Mouse (Mus musculus) intestine, postnatal 0 days (tissue): Measurements from ENCODE around the gene Ptgfrn. TPM values are rescaled to one million over a fixed set of nuclear protein-coding genes. Genes with fewer than 3 reads are reported as not detected.

ENCODE experiments used
- ATAC-seq: fragments of 200-750 bp; cut with Nextera tagmentation; 2 replicates; pipeline ENCODE4 v1.8.0; 2017; ENCODE audit warnings: mild to moderate bottlenecking, moderate TSS enrichment, moderate library complexity
- H3K27ac ChIP-seq: fragments of 300-500 bp; sonication (generic); 2 replicates; pipeline ENCODE4 v1.5.1; 2014; ENCODE audit warnings: mild to moderate bottlenecking, low read depth, low read length, moderate library complexity
- H3K27me3 ChIP-seq: fragments of 300-500 bp; sonication (generic); replicated peaks from 2 replicates; pipeline ENCODE4 v1.6.1; 2014; ENCODE audit warnings: low read length, mixed read lengths; ENCODE audit not compliant: control insufficient read depth, insufficient read depth
- H3K36me3 ChIP-seq: fragments of 300-500 bp; sonication (generic); 2 replicates; pipeline ENCODE4 v1.6.1; 2014; ENCODE audit warnings: mild to moderate bottlenecking, moderate library complexity; ENCODE audit not compliant: control insufficient read depth, insufficient read depth
- H3K4me1 ChIP-seq: fragments of 300-500 bp; sonication (generic); replicated peaks from 2 replicates; pipeline ENCODE4 v1.6.1; 2014; ENCODE audit warnings: antibody characterized with exemption, low read length, mixed read lengths; ENCODE audit not compliant: control insufficient read depth, insufficient read depth
- H3K4me2 ChIP-seq: fragments of 300-500 bp; sonication (generic); replicated peaks from 2 replicates; pipeline ENCODE4 v1.6.1; 2014; ENCODE audit warnings: low read depth, mild to moderate bottlenecking, moderate library complexity
- H3K4me3 ChIP-seq: fragments of 300-500 bp; sonication (generic); 2 replicates; pipeline ENCODE4 v1.5.1; 2014; ENCODE audit warnings: low read depth, low read length
- H3K9ac ChIP-seq: fragments of 300-500 bp; sonication (generic); 2 replicates; pipeline ENCODE4 v1.6.1; 2014; ENCODE audit warnings: mild to moderate bottlenecking, low read depth, low read length
- H3K9me3 ChIP-seq: fragments of 300-500 bp; sonication (generic); 2 replicates; pipeline ENCODE4 v1.6.1; 2016; ENCODE audit warnings: mixed run types; ENCODE audit not compliant: control insufficient read depth
- CTCF ChIP-seq: sonication (generic); IDR thresholded peaks from 2 replicates; pipeline ENCODE4 v1.5.1; 2016; ENCODE audit warnings: low read depth, mild to moderate bottlenecking, control low read depth, antibody characterized with exemption, moderate library complexity
- WGBS: fragments of 180-500 bp; shearing (Covaris S2); extraction: QIAGEN DNeasy Blood & Tissue Kit; methylation state at CpG from one replicate; pipeline ENCODE4 v1.1.7; 2014; 5-methylcytosine and 5-hydroxymethylcytosine counted together
- polyA plus RNA-seq: library from polyadenylated mRNA; unstranded; fragments of >200 nt; fragmentation: Nextera tagmentation; extraction: Ambion mirVana; gene quantifications from 2 replicates; pipeline ENCODE4 v1.2.1, GENCODE M21; 2015

The Ptgfrn gene
- 5.6 and 6.1 TPM in 2 replicates for polyA plus RNA-seq

DNA sequence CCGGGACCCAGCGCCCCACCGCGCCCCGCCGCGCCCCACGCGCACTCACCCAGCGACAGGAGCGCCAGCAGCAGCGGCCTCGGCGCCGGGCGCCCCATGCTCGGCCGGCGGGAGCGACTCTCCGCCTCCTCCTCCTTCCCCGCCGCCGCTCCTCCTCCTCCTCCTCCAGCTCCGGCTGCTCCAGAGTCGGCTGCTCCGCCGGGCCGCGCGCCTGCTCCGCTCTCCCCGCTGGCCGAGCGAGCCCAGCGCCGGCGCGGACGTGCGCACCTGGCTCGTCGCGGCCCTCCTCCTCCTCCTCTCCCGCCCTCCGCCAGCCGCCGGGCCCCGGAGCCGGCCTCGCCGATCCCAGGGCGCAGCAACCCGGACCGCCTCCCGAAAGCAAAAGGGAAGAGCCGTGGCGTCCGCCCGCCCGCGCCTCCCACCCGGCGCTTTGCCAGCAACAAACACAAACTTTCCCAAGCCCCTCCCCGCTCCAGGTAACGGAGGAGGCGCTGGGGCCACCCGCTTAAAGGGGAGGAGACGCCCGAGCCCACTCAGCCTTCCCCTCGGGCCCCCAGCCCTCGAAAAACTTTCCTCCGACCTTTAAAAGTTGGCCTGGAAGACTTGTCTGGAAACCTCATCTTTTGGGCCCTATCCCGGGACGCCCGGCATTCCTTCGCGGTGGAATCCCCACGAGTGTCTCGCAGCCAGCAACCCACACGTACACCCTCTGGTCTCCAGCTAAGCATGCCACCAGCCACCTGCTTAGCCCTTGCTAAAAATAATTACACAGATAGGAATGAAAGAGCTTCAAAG, at the start of gene Ptgfrn:
Gene Ptgfrn (minus strand): TSS at position 236 of the 795 bp plus-strand sequence.
- H3K4me1 ChIP-seq = peaks cover 6% of the 10 kb centered on the region; the same call in 1 of the 2 replicates
- H3K27ac ChIP-seq = peak within 1 kb of the TSS; percentile 98
- H3K36me3 ChIP-seq = no peaks in the 10 kb centered on the region
- no peaks in the 10 kb centered on the region for H3K27me3 ChIP-seq
- TF ChIP-seq CTCF = no peak
- H3K9me3 ChIP-seq = no peaks in the 10 kb centered on the region
- under 1% methylated on average over 46 of the region's 81 CpGs for WGBS
- peak within 1 kb of the TSS; percentile 91 for H3K9ac ChIP-seq
- H3K4me3 ChIP-seq = peak within 1 kb of the TSS; percentile 86
- H3K4me2 ChIP-seq = peak within 1 kb of the TSS; percentile 90
- ATAC-seq = peak; percentile 46

DNA sequence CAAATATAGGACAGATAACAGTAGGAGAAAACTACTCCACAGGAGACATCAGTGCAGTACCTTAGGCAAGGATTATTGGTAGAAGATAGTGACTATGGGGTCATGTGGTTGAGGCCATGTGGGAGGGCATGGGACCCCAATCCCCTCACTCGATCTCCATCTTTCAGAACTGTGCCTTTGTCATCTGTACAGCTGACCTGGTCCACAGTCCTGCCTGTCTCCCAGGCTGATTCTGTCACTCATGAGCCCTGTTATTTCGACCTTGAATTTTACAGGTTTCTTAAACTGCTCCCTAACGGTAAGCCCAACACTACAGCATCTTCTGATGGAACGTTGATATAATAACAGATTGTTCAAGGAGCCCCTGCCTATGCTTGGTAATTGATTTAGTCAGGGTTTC, 49.6 kb upstream of the Ptgfrn start:
- no peak overlapping the region for H3K27ac ChIP-seq
- no peak overlapping the region for H3K9ac ChIP-seq
- H3K4me3 ChIP-seq = no peak overlapping the region
- no peaks in the 10 kb centered on the region for H3K9me3 ChIP-seq
- no peaks in the 10 kb centered on the region for H3K4me1 ChIP-seq
- H3K27me3 ChIP-seq = no peaks in the 10 kb centered on the region
- H3K36me3 ChIP-seq = no peaks in the 10 kb centered on the region
- no peak overlapping the region for H3K4me2 ChIP-seq
- 87% methylated on average over 4 of the region's 4 CpGs for WGBS
- no peak for TF ChIP-seq CTCF
- no peak for ATAC-seq

DNA sequence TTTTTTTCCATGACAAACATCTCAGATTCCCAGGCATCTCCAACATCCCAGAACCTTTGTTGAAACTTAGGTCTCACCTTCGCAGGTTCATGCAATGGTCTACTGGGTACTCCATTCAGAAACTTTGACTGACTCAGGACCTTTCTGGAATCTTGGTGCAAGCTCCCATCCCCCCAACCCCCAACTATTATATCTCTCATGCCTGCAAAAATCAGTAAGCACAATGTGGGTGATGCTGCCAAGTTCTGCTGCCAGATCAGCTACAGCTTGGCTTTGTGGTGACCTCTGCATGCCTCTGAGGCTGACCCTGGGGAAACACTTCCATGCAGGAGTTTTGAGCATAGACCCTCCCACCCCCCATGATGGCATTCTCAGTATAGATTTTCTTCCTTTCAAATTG, 44.0 kb upstream of the Ptgfrn start:
- WGBS = 94% methylated on average over 1 of the region's 1 CpGs
- H3K4me3 ChIP-seq = no peak overlapping the region
- H3K27ac ChIP-seq = no peak overlapping the region
- ATAC-seq = no peak
- H3K9ac ChIP-seq = no peak overlapping the region
- H3K36me3 ChIP-seq = no peaks in the 10 kb centered on the region
- no peak for TF ChIP-seq CTCF
- no peaks in the 10 kb centered on the region for H3K27me3 ChIP-seq
- H3K4me1 ChIP-seq = no peaks in the 10 kb centered on the region
- no peak overlapping the region for H3K4me2 ChIP-seq
- H3K9me3 ChIP-seq = no peaks in the 10 kb centered on the region

DNA sequence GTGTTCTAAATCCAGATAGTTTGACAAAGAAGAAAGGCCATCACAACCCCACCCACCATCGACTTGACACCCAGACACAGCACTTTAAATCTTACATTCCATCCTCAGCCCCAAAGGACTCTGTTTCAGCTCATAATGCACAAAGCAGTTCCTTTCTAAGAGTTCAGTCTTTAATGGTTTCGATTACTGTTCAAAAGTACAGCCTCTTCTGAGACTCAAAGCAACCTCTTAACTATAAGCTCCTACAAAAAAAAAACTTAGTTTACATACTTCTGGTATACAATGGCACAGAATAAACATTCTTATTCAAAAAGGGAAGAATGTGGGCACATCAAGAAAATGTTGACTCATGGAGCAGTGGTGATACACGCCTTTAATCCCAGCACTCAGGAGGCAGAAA, 43.3 kb upstream of the Ptgfrn start:
- TF ChIP-seq CTCF = no peak
- Histone ChIP-seq H3K9me3 (no peaks in the 10 kb centered on the region), H3K4me1 (no peaks in the 10 kb centered on the region), H3K4me2 (no peak overlapping the region), H3K27ac (no peak overlapping the region), H3K27me3 (no peaks in the 10 kb centered on the region), H3K9ac (no peak overlapping the region), H3K36me3 (no peaks in the 10 kb centered on the region), H3K4me3 (no peak overlapping the region)
- no peak for ATAC-seq
- 65% methylated on average over 3 of the region's 3 CpGs for WGBS

GRCm38 (mm10) chr3:101146126-101146772, 36.2 kb upstream of the Ptgfrn start:
- Histone ChIP-seq H3K4me2 (no peak overlapping the region), H3K36me3 (no peaks in the 10 kb centered on the region), H3K9ac (no peak overlapping the region), H3K9me3 (0 out of 2 replicates have a peak, but pooled peaks cover 5% of the 10 kb centered on the region), H3K27me3 (no peaks in the 10 kb centered on the region), H3K27ac (no peak overlapping the region), H3K4me1 (no peaks in the 10 kb centered on the region), H3K4me3 (no peak overlapping the region)
- TF ChIP-seq CTCF = no peak
- 82% methylated on average over 7 of the region's 7 CpGs for WGBS
- ATAC-seq = no peak

DNA sequence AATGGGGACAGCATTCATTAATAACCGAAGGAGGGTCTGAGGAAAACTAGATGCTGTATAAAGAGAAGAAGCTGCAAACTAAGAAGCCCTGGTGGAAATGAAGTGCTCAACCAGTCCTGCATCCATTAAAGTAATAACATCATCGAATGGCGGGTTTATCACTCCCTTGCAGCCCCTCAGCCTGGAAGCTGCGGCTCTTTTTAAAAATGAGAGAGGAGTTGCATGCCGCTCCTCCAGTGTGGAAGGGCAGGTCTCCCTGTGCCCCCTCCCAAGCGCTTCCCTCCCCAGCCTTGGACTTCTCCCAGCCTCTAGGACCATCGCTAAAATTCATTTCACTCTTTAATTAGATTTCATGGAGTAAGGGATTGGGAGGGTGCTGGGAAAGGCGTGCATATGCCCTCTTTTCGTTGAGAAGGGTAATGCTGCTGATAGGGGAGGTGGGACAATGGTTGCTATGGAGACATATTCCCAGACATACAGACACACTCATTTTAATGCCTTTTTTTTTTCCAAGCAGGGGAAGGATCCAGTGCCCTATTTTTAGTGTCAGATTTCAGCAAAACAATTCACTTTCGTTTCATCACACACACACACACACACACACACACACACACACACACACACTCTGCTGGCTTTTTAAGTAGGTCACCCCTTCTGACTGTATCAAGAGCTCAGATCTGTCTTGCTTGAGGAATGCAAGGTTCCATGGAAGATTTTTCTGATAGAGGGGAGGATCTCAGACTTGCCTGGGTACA, 35.4 kb upstream of the Ptgfrn start:
- no peak overlapping the region for H3K27ac ChIP-seq
- 45% methylated on average over 10 of the region's 10 CpGs for WGBS
- TF ChIP-seq CTCF = no peak
- H3K9ac ChIP-seq = no peak overlapping the region; the same call in 1 of the 2 replicates
- H3K9me3 ChIP-seq = 0 out of 2 replicates have a peak, but pooled peaks cover 5% of the 10 kb centered on the region
- ATAC-seq = no peak
- H3K4me2 ChIP-seq = peak overlapping the region; percentile 24; the same call in 1 of the 2 replicates
- H3K27me3 ChIP-seq = no peaks in the 10 kb centered on the region
- H3K4me3 ChIP-seq = no peak overlapping the region
- H3K36me3 ChIP-seq = no peaks in the 10 kb centered on the region
- H3K4me1 ChIP-seq = no peaks in the 10 kb centered on the region
